Mouse (Mus musculus) embryonic facial prominence, embryonic 11.5 days (tissue): ENCODE results near the gene Nol4l. TPM values are rescaled to one million over a fixed set of nuclear protein-coding genes. Genes with fewer than 3 reads are reported as not detected.
A peak's percentile ranks its signal among the peaks of the same experiment; 100 is the strongest.

ENCODE experiments used
- ATAC-seq: fragments of 200-750 bp; cut with Nextera tagmentation; replicated peaks from 2 replicates; pipeline ENCODE4 v1.8.0; 2017; ENCODE audit warnings: low read depth; ENCODE audit not compliant: insufficient number of reproducible peaks, low FRiP score, low TSS enrichment
- DNase-seq: peaks from one replicate; pipeline ENCODE4 v3.0.0-alpha.2; 2015; ENCODE audit warnings: low spot score
- H3K27ac ChIP-seq: fragments of 300-500 bp; sonication (generic); replicated peaks from 2 replicates; pipeline ENCODE4 v1.5.1; 2014; ENCODE audit warnings: mild to moderate bottlenecking, low read depth, low read length, control low read depth
- H3K27me3 ChIP-seq: fragments of 300-500 bp; sonication (generic); 2 replicates; pipeline ENCODE4 v1.6.1; 2014; ENCODE audit warnings: mild to moderate bottlenecking, low read length, moderate library complexity, mixed read lengths; ENCODE audit not compliant: control insufficient read depth, insufficient read depth
- H3K36me3 ChIP-seq: fragments of 300-500 bp; sonication (generic); replicated peaks from 2 replicates; pipeline ENCODE4 v1.6.1; 2014; ENCODE audit warnings: low read depth, mild to moderate bottlenecking, low read length, moderate library complexity, mixed read lengths; ENCODE audit not compliant: control insufficient read depth, insufficient read depth
- H3K4me1 ChIP-seq: fragments of 300-500 bp; sonication (generic); 2 replicates; pipeline ENCODE4 v1.6.1; 2014; ENCODE audit warnings: low read length, mixed read lengths; ENCODE audit not compliant: control insufficient read depth, insufficient read depth
- H3K4me2 ChIP-seq: fragments of 300-500 bp; sonication (generic); 2 replicates; pipeline ENCODE4 v1.6.1; 2014; ENCODE audit warnings: low read depth, mild to moderate bottlenecking, control low read depth, low read length, moderate library complexity
- H3K4me3 ChIP-seq: fragments of 300-500 bp; sonication (generic); 2 replicates; pipeline ENCODE4 v1.5.1; 2014; ENCODE audit warnings: low read depth, low read length, control low read depth
- H3K9ac ChIP-seq: fragments of 300-500 bp; sonication (generic); replicated peaks from 2 replicates; pipeline ENCODE4 v1.6.1; 2014; ENCODE audit warnings: mild to moderate bottlenecking, control low read depth, low read length
- H3K9me3 ChIP-seq: fragments of 300-500 bp; sonication (generic); replicated peaks from 2 replicates; pipeline ENCODE4 v1.6.1; 2016; ENCODE audit warnings: mild to moderate bottlenecking, low read length, inconsistent platforms, mixed read lengths; ENCODE audit not compliant: control insufficient read depth
- WGBS: fragments of 180-500 bp; shearing (Covaris S2); extraction: QIAGEN DNeasy Blood & Tissue Kit; methylation state at CpG from one replicate; pipeline ENCODE4 v1.1.7; 2014; 5-methylcytosine and 5-hydroxymethylcytosine counted together
- polyA plus RNA-seq: library from polyadenylated mRNA; unstranded; fragments of >200 nt; fragmentation: Nextera tagmentation; extraction: Ambion mirVana; gene quantifications from 2 replicates; pipeline ENCODE4 v1.2.1, GENCODE M21; 2014

Gene Nol4l
- polyA plus RNA-seq, result 17.6 and 21.0 TPM in 2 replicates

- 2% methylated on average over 21 of the region's 86 CpGs for WGBS
- Histone ChIP-seq H3K27ac (peak within 1 kb of the TSS; percentile 56), H3K9ac (peak within 1 kb of the TSS; percentile 70), H3K4me1 (peaks cover 2% of the 10 kb centered on the region), H3K27me3 (peaks cover 17% of the 10 kb centered on the region), H3K4me2 (peak within 1 kb of the TSS; percentile 100), H3K4me3 (peak within 1 kb of the TSS; percentile 70), H3K36me3 (no peaks in the 10 kb centered on the region), H3K9me3 (no peaks in the 10 kb centered on the region)
- DNase-seq (peak; percentile 51), ATAC-seq (peak; percentile 15; the same call in 1 of the 2 replicates)
These were observed at the start of gene Nol4l for GRCm38 (mm10) chr2:153529931-153530766. Gene Nol4l, minus strand, starts transcription at chr2:153529971.

GRCm38 (mm10) chr2:153577122-153577521 is 47.4 kb upstream of the Nol4l start:
- H3K4me2 ChIP-seq, result no peak overlapping the region
- H3K36me3 ChIP-seq, result no peaks in the 10 kb centered on the region
- DNase-seq (no peak), ATAC-seq (no peak)
- H3K27me3 ChIP-seq, result no peaks in the 10 kb centered on the region
- 64% methylated on average over 4 of the region's 4 CpGs for WGBS
- H3K9ac ChIP-seq, result no peak overlapping the region
- no peaks in the 10 kb centered on the region for H3K9me3 ChIP-seq
- no peak overlapping the region for H3K27ac ChIP-seq
- H3K4me1 ChIP-seq, result no peaks in the 10 kb centered on the region
- H3K4me3 ChIP-seq, result no peak overlapping the region

GRCm38 (mm10) chr2:153576150-153576549 is 46.4 kb upstream of the Nol4l start:
- Histone ChIP-seq H3K9me3 (no peaks in the 10 kb centered on the region), H3K27ac (no peak overlapping the region), H3K4me3 (no peak overlapping the region), H3K4me2 (no peak overlapping the region), H3K27me3 (no peaks in the 10 kb centered on the region), H3K9ac (no peak overlapping the region), H3K36me3 (no peaks in the 10 kb centered on the region), H3K4me1 (no peaks in the 10 kb centered on the region)
- no peak for ATAC-seq
- WGBS, result 78% methylated on average over 3 of the region's 3 CpGs
- no peak for DNase-seq

DNA sequence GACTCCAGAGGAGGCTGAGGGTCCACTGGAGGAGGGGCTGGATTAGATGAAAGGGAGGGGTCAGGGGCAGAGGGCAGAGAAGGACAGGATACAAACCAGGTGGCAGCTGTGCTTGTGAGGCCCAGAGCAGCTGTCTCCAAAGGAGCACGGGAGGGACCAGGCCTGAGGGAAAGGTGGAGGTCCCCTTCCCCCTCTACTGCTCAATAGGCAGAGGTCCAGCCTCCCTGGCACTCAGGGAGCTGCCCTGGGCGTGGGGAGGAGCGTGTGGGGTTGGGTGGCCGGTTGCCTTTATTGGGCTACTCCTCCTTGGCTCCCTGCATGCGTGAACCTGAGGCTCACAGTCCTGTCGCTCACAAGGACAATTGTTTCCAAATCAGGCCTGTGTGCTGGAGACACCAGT is 45.8 kb upstream of the Nol4l start:
- no peaks in the 10 kb centered on the region for H3K27me3 ChIP-seq
- WGBS, result 45% methylated on average over 6 of the region's 6 CpGs
- no peak overlapping the region for H3K9ac ChIP-seq
- no peak for DNase-seq
- no peak for ATAC-seq
- H3K4me2 ChIP-seq, result no peak overlapping the region
- no peaks in the 10 kb centered on the region for H3K9me3 ChIP-seq
- H3K36me3 ChIP-seq, result no peaks in the 10 kb centered on the region
- no peak overlapping the region for H3K27ac ChIP-seq
- H3K4me1 ChIP-seq, result no peaks in the 10 kb centered on the region
- no peak overlapping the region for H3K4me3 ChIP-seq

DNA sequence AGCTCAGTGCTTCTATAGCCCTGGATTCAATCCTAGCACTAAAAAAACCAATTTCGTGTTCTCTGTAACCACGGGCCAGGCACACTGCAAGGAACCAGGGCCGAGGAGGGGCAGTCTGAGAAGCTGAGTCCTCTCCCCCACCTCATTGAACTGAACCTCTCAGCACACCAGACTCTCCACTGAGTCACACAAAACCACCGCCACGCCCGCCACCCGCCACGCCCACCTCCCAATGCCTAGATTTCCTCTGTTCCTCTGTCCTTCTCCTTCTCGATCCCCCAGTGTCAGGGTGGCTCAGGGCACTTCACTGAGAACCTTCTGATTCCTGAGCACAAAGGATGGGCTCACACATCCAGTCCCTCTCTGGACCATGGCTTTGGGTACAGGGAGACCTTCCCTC is 43.3 kb upstream of the Nol4l start:
- H3K36me3 ChIP-seq, result no peaks in the 10 kb centered on the region
- no peaks in the 10 kb centered on the region for H3K27me3 ChIP-seq
- WGBS, result 91% methylated on average over 9 of the region's 9 CpGs
- H3K9ac ChIP-seq, result no peak overlapping the region
- no peak for ATAC-seq
- H3K4me2 ChIP-seq, result no peak overlapping the region
- no peak overlapping the region for H3K27ac ChIP-seq
- H3K4me3 ChIP-seq, result no peak overlapping the region
- DNase-seq, result no peak
- no peaks in the 10 kb centered on the region for H3K9me3 ChIP-seq
- no peaks in the 10 kb centered on the region for H3K4me1 ChIP-seq

- ATAC-seq (no peak), DNase-seq (no peak)
- H3K4me3 ChIP-seq, result no peak overlapping the region
- WGBS, result 85% methylated on average over 6 of the region's 6 CpGs
- no peaks in the 10 kb centered on the region for H3K36me3 ChIP-seq
- no peak overlapping the region for H3K9ac ChIP-seq
- H3K9me3 ChIP-seq, result no peaks in the 10 kb centered on the region
- H3K27me3 ChIP-seq, result no peaks in the 10 kb centered on the region
- H3K4me2 ChIP-seq, result no peak overlapping the region
- H3K4me1 ChIP-seq, result no peaks in the 10 kb centered on the region
- H3K27ac ChIP-seq, result no peak overlapping the region
These were observed 38.8 kb upstream of the Nol4l start for GRCm38 (mm10) chr2:153568541-153568940.

DNA sequence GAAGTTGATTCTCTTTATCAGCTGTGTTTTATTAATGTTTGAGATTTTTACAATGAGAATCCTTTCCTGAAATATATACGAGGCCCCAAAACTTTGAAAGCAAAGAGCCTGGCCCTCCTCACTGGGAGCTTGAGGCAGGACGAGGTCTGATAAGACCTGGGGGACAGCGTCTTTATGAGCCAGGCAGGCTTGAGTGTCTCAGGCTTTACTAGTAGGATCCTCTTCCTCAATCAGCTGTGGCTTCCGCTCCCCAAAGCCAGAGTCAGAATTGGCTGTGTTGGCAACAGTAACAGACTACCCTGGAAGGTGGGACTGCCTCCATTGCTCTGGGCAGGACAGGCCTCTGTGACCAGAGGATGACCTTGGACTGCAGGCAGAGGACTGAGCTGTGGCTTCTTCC is 38.2 kb upstream of the Nol4l start:
- H3K4me1 ChIP-seq, result no peaks in the 10 kb centered on the region
- ATAC-seq (no peak), DNase-seq (no peak)
- H3K9me3 ChIP-seq, result no peaks in the 10 kb centered on the region
- H3K4me2 ChIP-seq, result no peak overlapping the region
- 83% methylated on average over 4 of the region's 4 CpGs for WGBS
- H3K36me3 ChIP-seq, result no peaks in the 10 kb centered on the region
- no peak overlapping the region for H3K9ac ChIP-seq
- H3K27me3 ChIP-seq, result no peaks in the 10 kb centered on the region
- no peak overlapping the region for H3K27ac ChIP-seq
- H3K4me3 ChIP-seq, result no peak overlapping the region

GRCm38 (mm10) chr2:153564343-153564742 is 34.6 kb upstream of the Nol4l start:
- WGBS, result 70% methylated on average over 3 of the region's 3 CpGs
- no peak overlapping the region for H3K4me3 ChIP-seq
- H3K27ac ChIP-seq, result no peak overlapping the region
- no peak overlapping the region for H3K9ac ChIP-seq
- no peaks in the 10 kb centered on the region for H3K27me3 ChIP-seq
- H3K36me3 ChIP-seq, result no peaks in the 10 kb centered on the region
- no peak for DNase-seq
- no peak for ATAC-seq
- no peaks in the 10 kb centered on the region for H3K9me3 ChIP-seq
- H3K4me1 ChIP-seq, result peaks cover 6% of the 10 kb centered on the region
- no peak overlapping the region for H3K4me2 ChIP-seq
